Mouse (Mus musculus): ENCODE measurements at regions not wholly inside any gene's neighbourhood (a gene's known extent, or its start where the extent isn't known, plus 50 kb on each side); places are given as distances from the start of the nearest gene placed in this dataset.

- DNase-seq (ENCODE audit: low spot score) (no peak), ATAC-seq (ENCODE audit: low FRiP score) (no peak)
- H3K4me2 ChIP-seq (replicated peaks; ENCODE audit: low read depth, low read length) = no peak overlapping the region
- no peak overlapping the region for H3K9ac ChIP-seq (ENCODE audit: low read depth, low read length)
- WGBS = 74% methylated on average over 2 of the region's 2 CpGs
- no peaks in the 10 kb centered on the region for H3K9me3 ChIP-seq (ENCODE audit: control insufficient read depth, low read length)
- no peaks in the 10 kb centered on the region for H3K27me3 ChIP-seq (ENCODE audit: control insufficient read depth, insufficient read depth, low read length)
- H3K4me1 ChIP-seq (replicated peaks; ENCODE audit: control insufficient read depth, insufficient read depth, low read length) = no peaks in the 10 kb centered on the region
- H3K4me3 ChIP-seq (ENCODE audit: low read depth, low read length) = no peak overlapping the region
- no peaks in the 10 kb centered on the region for H3K36me3 ChIP-seq (ENCODE audit: control insufficient read depth, insufficient read depth, low read length)
- no peak overlapping the region for H3K27ac ChIP-seq (ENCODE audit: low read depth, low read length)
These were observed 115.0 kb downstream of the D3Ertd751e start for GRCm38 (mm10) chr3:41857446-41857845.

GRCm38 (mm10) chr3:41862674-41863073 is 120.3 kb downstream of the D3Ertd751e start:
- DNase-seq (ENCODE audit: low spot score) (no peak), ATAC-seq (ENCODE audit: low FRiP score) (no peak)
- Histone ChIP-seq H3K4me2 (replicated peaks; ENCODE audit: low read depth, low read length) (no peak overlapping the region), H3K27me3 (ENCODE audit: control insufficient read depth, insufficient read depth, low read length) (no peaks in the 10 kb centered on the region), H3K36me3 (ENCODE audit: control insufficient read depth, insufficient read depth, low read length) (no peaks in the 10 kb centered on the region), H3K4me1 (replicated peaks; ENCODE audit: control insufficient read depth, insufficient read depth, low read length) (no peaks in the 10 kb centered on the region), H3K27ac (ENCODE audit: low read depth, low read length) (no peak overlapping the region), H3K9me3 (ENCODE audit: control insufficient read depth, low read length) (no peaks in the 10 kb centered on the region), H3K4me3 (ENCODE audit: low read depth, low read length) (no peak overlapping the region), H3K9ac (ENCODE audit: low read depth, low read length) (no peak overlapping the region)

- no peaks in the 10 kb centered on the region for H3K27me3 ChIP-seq (ENCODE audit: control insufficient read depth, insufficient read depth, low read length)
- H3K4me3 ChIP-seq (ENCODE audit: low read depth, low read length) = no peak overlapping the region
- no peaks in the 10 kb centered on the region for H3K9me3 ChIP-seq (ENCODE audit: control insufficient read depth, low read length)
- no peak overlapping the region for H3K4me2 ChIP-seq (replicated peaks; ENCODE audit: low read depth, low read length)
- H3K4me1 ChIP-seq (replicated peaks; ENCODE audit: control insufficient read depth, insufficient read depth, low read length) = no peaks in the 10 kb centered on the region
- ATAC-seq (ENCODE audit: low FRiP score) (no peak), DNase-seq (ENCODE audit: low spot score) (no peak)
- no peak overlapping the region for H3K9ac ChIP-seq (ENCODE audit: low read depth, low read length)
- no peaks in the 10 kb centered on the region for H3K36me3 ChIP-seq (ENCODE audit: control insufficient read depth, insufficient read depth, low read length)
- 87% methylated on average over 6 of the region's 6 CpGs for WGBS
- H3K27ac ChIP-seq (ENCODE audit: low read depth, low read length) = no peak overlapping the region
These were observed 166.5 kb downstream of the D3Ertd751e start for GRCm38 (mm10) chr3:41908952-41909351.

GRCm38 (mm10) chr3:41913190-41913589 is 170.8 kb downstream of the D3Ertd751e start:
- Histone ChIP-seq H3K27me3 (ENCODE audit: control insufficient read depth, insufficient read depth, low read length) (no peaks in the 10 kb centered on the region), H3K9me3 (ENCODE audit: control insufficient read depth, low read length) (no peaks in the 10 kb centered on the region), H3K9ac (ENCODE audit: low read depth, low read length) (no peak overlapping the region), H3K27ac (ENCODE audit: low read depth, low read length) (no peak overlapping the region), H3K4me3 (ENCODE audit: low read depth, low read length) (no peak overlapping the region), H3K36me3 (ENCODE audit: control insufficient read depth, insufficient read depth, low read length) (no peaks in the 10 kb centered on the region), H3K4me2 (replicated peaks; ENCODE audit: low read depth, low read length) (no peak overlapping the region), H3K4me1 (replicated peaks; ENCODE audit: control insufficient read depth, insufficient read depth, low read length) (no peaks in the 10 kb centered on the region)
- no peak for DNase-seq (ENCODE audit: low spot score)
- no peak for ATAC-seq (ENCODE audit: low FRiP score)
- WGBS = 91% methylated on average over 2 of the region's 2 CpGs

GRCm38 (mm10) chr3:41939843-41940242 is 197.4 kb downstream of the D3Ertd751e start:
- Histone ChIP-seq H3K4me3 (ENCODE audit: low read depth, low read length) (no peak overlapping the region), H3K4me2 (replicated peaks; ENCODE audit: low read depth, low read length) (no peak overlapping the region), H3K4me1 (replicated peaks; ENCODE audit: control insufficient read depth, insufficient read depth, low read length) (no peaks in the 10 kb centered on the region), H3K27ac (ENCODE audit: low read depth, low read length) (no peak overlapping the region), H3K27me3 (ENCODE audit: control insufficient read depth, insufficient read depth, low read length) (no peaks in the 10 kb centered on the region), H3K9me3 (ENCODE audit: control insufficient read depth, low read length) (no peaks in the 10 kb centered on the region), H3K9ac (ENCODE audit: low read depth, low read length) (no peak overlapping the region), H3K36me3 (ENCODE audit: control insufficient read depth, insufficient read depth, low read length) (no peaks in the 10 kb centered on the region)
- 69% methylated on average over 4 of the region's 4 CpGs for WGBS
- DNase-seq (ENCODE audit: low spot score) (no peak), ATAC-seq (ENCODE audit: low FRiP score) (no peak)

- H3K27ac ChIP-seq (ENCODE audit: low read depth, low read length) = no peak overlapping the region
- ATAC-seq (ENCODE audit: low FRiP score) (no peak), DNase-seq (ENCODE audit: low spot score) (no peak)
- WGBS = 65% methylated on average over 6 of the region's 6 CpGs
- H3K4me2 ChIP-seq (replicated peaks; ENCODE audit: low read depth, low read length) = no peak overlapping the region
- no peaks in the 10 kb centered on the region for H3K9me3 ChIP-seq (ENCODE audit: control insufficient read depth, low read length)
- no peak overlapping the region for H3K9ac ChIP-seq (ENCODE audit: low read depth, low read length)
- no peaks in the 10 kb centered on the region for H3K27me3 ChIP-seq (ENCODE audit: control insufficient read depth, insufficient read depth, low read length)
- H3K4me1 ChIP-seq (replicated peaks; ENCODE audit: control insufficient read depth, insufficient read depth, low read length) = no peaks in the 10 kb centered on the region
- no peak overlapping the region for H3K4me3 ChIP-seq (ENCODE audit: low read depth, low read length)
- H3K36me3 ChIP-seq (ENCODE audit: control insufficient read depth, insufficient read depth, low read length) = no peaks in the 10 kb centered on the region
These were observed 200.6 kb downstream of the D3Ertd751e start for GRCm38 (mm10) chr3:41942964-41943363.

- Histone ChIP-seq H3K4me1 (replicated peaks; ENCODE audit: control insufficient read depth, insufficient read depth, low read length) (no peaks in the 10 kb centered on the region), H3K27ac (ENCODE audit: low read depth, low read length) (no peak overlapping the region), H3K9me3 (ENCODE audit: control insufficient read depth, low read length) (no peaks in the 10 kb centered on the region), H3K36me3 (ENCODE audit: control insufficient read depth, insufficient read depth, low read length) (no peaks in the 10 kb centered on the region), H3K4me2 (replicated peaks; ENCODE audit: low read depth, low read length) (no peak overlapping the region), H3K4me3 (ENCODE audit: low read depth, low read length) (no peak overlapping the region), H3K27me3 (ENCODE audit: control insufficient read depth, insufficient read depth, low read length) (no peaks in the 10 kb centered on the region), H3K9ac (ENCODE audit: low read depth, low read length) (no peak overlapping the region)
- no peak for ATAC-seq (ENCODE audit: low FRiP score)
- 84% methylated on average over 2 of the region's 2 CpGs for WGBS
- DNase-seq (ENCODE audit: low spot score) = no peak
These were observed 207.0 kb downstream of the D3Ertd751e start for GRCm38 (mm10) chr3:41949404-41949803.

GRCm38 (mm10) chr3:41957385-41957784 is 215.0 kb downstream of the D3Ertd751e start:
- DNase-seq (ENCODE audit: low spot score) (peak; percentile 52), ATAC-seq (ENCODE audit: low FRiP score) (no peak)
- H3K27me3 ChIP-seq (ENCODE audit: control insufficient read depth, insufficient read depth, low read length) = no peaks in the 10 kb centered on the region

GRCm38 (mm10) chr3:41960209-41960608 is 217.8 kb downstream of the D3Ertd751e start:
- DNase-seq (ENCODE audit: low spot score) (no peak), ATAC-seq (ENCODE audit: low FRiP score) (no peak)
- WGBS = 87% methylated on average over 2 of the region's 2 CpGs
- Histone ChIP-seq H3K9ac (ENCODE audit: low read depth, low read length) (no peak overlapping the region), H3K9me3 (ENCODE audit: control insufficient read depth, low read length) (no peaks in the 10 kb centered on the region), H3K36me3 (ENCODE audit: control insufficient read depth, insufficient read depth, low read length) (no peaks in the 10 kb centered on the region), H3K4me1 (replicated peaks; ENCODE audit: control insufficient read depth, insufficient read depth, low read length) (no peaks in the 10 kb centered on the region), H3K27me3 (ENCODE audit: control insufficient read depth, insufficient read depth, low read length) (no peaks in the 10 kb centered on the region), H3K4me3 (ENCODE audit: low read depth, low read length) (no peak overlapping the region), H3K4me2 (replicated peaks; ENCODE audit: low read depth, low read length) (no peak overlapping the region), H3K27ac (ENCODE audit: low read depth, low read length) (no peak overlapping the region)

More at GRCm38 (mm10) chr3:41957385-41957784, 215.0 kb downstream of the D3Ertd751e start:
- Histone ChIP-seq H3K9me3 (ENCODE audit: control insufficient read depth, low read length) (no peaks in the 10 kb centered on the region), H3K4me3 (ENCODE audit: low read depth, low read length) (no peak overlapping the region), H3K4me1 (replicated peaks; ENCODE audit: control insufficient read depth, insufficient read depth, low read length) (no peaks in the 10 kb centered on the region), H3K27ac (ENCODE audit: low read depth, low read length) (no peak overlapping the region), H3K4me2 (replicated peaks; ENCODE audit: low read depth, low read length) (no peak overlapping the region), H3K9ac (ENCODE audit: low read depth, low read length) (no peak overlapping the region), H3K36me3 (ENCODE audit: control insufficient read depth, insufficient read depth, low read length) (no peaks in the 10 kb centered on the region)
- 43% methylated on average over 3 of the region's 3 CpGs for WGBS
